Mouse (Mus musculus) intestine, embryonic 16.5 days (tissue): ENCODE results near the gene Hrh1. TPM values are rescaled to one million over a fixed set of nuclear protein-coding genes. Genes with fewer than 3 reads are reported as not detected.

ENCODE experiments used
- ATAC-seq: fragments of 200-750 bp; cut with Nextera tagmentation; 2 replicates; pipeline ENCODE4 v1.8.0; 2017; ENCODE audit warnings: moderate TSS enrichment, moderate library complexity
- H3K27ac ChIP-seq: fragments of 300-500 bp; sonication (generic); 2 replicates; pipeline ENCODE4 v1.5.1; 2014; ENCODE audit warnings: mild to moderate bottlenecking, low read length
- H3K27me3 ChIP-seq: fragments of 300-500 bp; sonication (generic); replicated peaks from 2 replicates; pipeline ENCODE4 v1.6.1; 2014; ENCODE audit warnings: low read length, control low read depth, mixed read lengths; ENCODE audit not compliant: control insufficient read depth, insufficient read depth
- H3K36me3 ChIP-seq: fragments of 300-500 bp; sonication (generic); 2 replicates; pipeline ENCODE4 v1.6.1; 2014; ENCODE audit warnings: low read length, control low read depth; ENCODE audit not compliant: control insufficient read depth, insufficient read depth
- H3K4me1 ChIP-seq: fragments of 300-500 bp; sonication (generic); 2 replicates; pipeline ENCODE4 v1.6.1; 2014; ENCODE audit warnings: low read length, control low read depth, mixed read lengths; ENCODE audit not compliant: control insufficient read depth, insufficient read depth
- H3K4me2 ChIP-seq: fragments of 300-500 bp; sonication (generic); 2 replicates; pipeline ENCODE4 v1.6.1; 2014; ENCODE audit warnings: low read depth, low read length, control low read depth
- H3K4me3 ChIP-seq: fragments of 300-500 bp; sonication (generic); 2 replicates; pipeline ENCODE4 v1.5.1; 2014; ENCODE audit warnings: mild to moderate bottlenecking, low read length
- H3K9ac ChIP-seq: fragments of 300-500 bp; sonication (generic); 2 replicates; pipeline ENCODE4 v1.6.1; 2014; ENCODE audit warnings: low read depth, low read length
- H3K9me3 ChIP-seq: fragments of 300-500 bp; sonication (generic); 2 replicates; pipeline ENCODE4 v1.6.1; 2016; ENCODE audit warnings: low read length, control low read depth; ENCODE audit not compliant: control insufficient read depth
- WGBS: fragments of 180-500 bp; shearing (Covaris S2); extraction: QIAGEN DNeasy Blood & Tissue Kit; methylation state at CpG from one replicate; pipeline ENCODE4 v1.1.7; 2014; 5-methylcytosine and 5-hydroxymethylcytosine counted together
- polyA plus RNA-seq: library from polyadenylated mRNA; unstranded; fragments of >200 nt; fragmentation: Nextera tagmentation; extraction: Ambion mirVana; gene quantifications from 2 replicates; pipeline ENCODE4 v1.2.1, GENCODE M21; 2015

The Hrh1 gene
- polyA plus RNA-seq, 1 experiment from 2014 or later, result 1.1 TPM

DNA sequence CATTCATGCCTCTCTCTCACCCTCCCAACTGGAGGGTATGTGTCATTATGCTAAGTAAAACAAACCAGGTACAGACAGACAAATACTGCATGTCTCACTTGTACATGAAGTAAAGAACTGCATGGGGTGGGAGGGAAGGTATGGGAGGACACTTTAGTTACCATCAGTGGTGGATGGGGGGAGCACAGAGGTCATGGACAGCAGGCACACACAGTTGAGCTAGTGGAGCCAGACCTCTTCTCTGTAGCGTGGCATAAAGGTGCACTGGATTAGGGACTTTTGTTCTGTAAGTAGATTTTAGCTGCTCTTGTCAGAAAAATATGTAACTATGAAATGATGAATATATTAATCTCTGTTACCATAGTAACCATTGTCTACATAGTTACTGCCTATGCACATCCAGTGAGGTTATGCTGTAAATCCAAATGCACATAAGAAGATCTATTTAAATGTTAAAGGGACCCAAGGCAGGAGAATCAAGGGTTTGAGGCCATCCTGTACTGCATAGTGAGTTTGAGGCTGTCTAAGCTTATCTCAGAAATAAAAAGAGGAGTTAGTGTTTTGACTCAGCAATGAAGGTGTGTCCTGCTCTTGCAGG is 46.6 kb downstream of the Hrh1 start:
- Histone ChIP-seq H3K4me3 (no peak overlapping the region), H3K27me3 (no peaks in the 10 kb centered on the region), H3K4me1 (no peaks in the 10 kb centered on the region), H3K9ac (no peak overlapping the region), H3K36me3 (no peaks in the 10 kb centered on the region), H3K4me2 (no peak overlapping the region), H3K27ac (no peak overlapping the region), H3K9me3 (0 out of 2 replicates have a peak, but pooled peaks cover 6% of the 10 kb centered on the region)
- ATAC-seq, result no peak
- WGBS, result 69% methylated on average over 1 of the region's 1 CpGs

- no peak for ATAC-seq
- 65% methylated on average over 3 of the region's 3 CpGs for WGBS
- Histone ChIP-seq H3K27ac (no peak overlapping the region), H3K9me3 (0 out of 2 replicates have a peak, but pooled peaks cover under 1% of the 10 kb centered on the region), H3K9ac (no peak overlapping the region), H3K4me1 (no peaks in the 10 kb centered on the region), H3K27me3 (no peaks in the 10 kb centered on the region), H3K4me2 (no peak overlapping the region), H3K4me3 (no peak overlapping the region), H3K36me3 (no peaks in the 10 kb centered on the region)
Observed at GRCm38 (mm10) chr6:114444976-114445375, 47.2 kb downstream of the Hrh1 start.

GRCm38 (mm10) chr6:114448888-114449287 is 51.2 kb downstream of the Hrh1 start:
- Histone ChIP-seq H3K27me3 (no peaks in the 10 kb centered on the region), H3K36me3 (no peaks in the 10 kb centered on the region), H3K9me3 (no peaks in the 10 kb centered on the region), H3K9ac (no peak overlapping the region), H3K4me3 (no peak overlapping the region), H3K4me2 (no peak overlapping the region), H3K27ac (no peak overlapping the region), H3K4me1 (peaks cover 4% of the 10 kb centered on the region; the same call in 1 of the 2 replicates)
- 65% methylated on average over 9 of the region's 9 CpGs for WGBS
- ATAC-seq, result no peak

DNA sequence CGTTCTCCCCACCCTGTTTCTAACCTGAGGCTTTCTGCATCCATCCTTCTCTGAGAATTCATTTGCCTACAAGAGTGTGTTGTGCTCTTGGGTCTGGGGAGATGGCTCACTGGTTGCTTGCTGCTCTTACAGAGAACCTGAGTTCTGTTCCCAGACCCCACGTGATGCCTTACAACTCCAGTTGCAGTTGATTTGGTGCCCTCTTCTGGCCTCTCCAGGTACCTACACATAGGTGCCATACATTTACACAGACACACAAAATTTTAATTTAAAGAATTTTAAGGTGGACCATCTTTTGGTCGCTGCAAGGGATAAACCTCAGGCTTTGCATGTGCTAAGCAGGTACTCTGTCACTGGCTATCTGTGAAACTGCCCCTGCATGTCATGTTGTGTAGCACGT is 57.5 kb downstream of the Hrh1 start:
- H3K4me3 ChIP-seq, result no peak overlapping the region
- ATAC-seq, result no peak
- H3K4me2 ChIP-seq, result no peak overlapping the region
- 93% methylated on average over 4 of the region's 4 CpGs for WGBS
- H3K36me3 ChIP-seq, result no peaks in the 10 kb centered on the region
- no peaks in the 10 kb centered on the region for H3K27me3 ChIP-seq
- no peak overlapping the region for H3K27ac ChIP-seq
- H3K4me1 ChIP-seq, result peaks cover 8% of the 10 kb centered on the region
- H3K9me3 ChIP-seq, result no peaks in the 10 kb centered on the region
- no peak overlapping the region for H3K9ac ChIP-seq

DNA sequence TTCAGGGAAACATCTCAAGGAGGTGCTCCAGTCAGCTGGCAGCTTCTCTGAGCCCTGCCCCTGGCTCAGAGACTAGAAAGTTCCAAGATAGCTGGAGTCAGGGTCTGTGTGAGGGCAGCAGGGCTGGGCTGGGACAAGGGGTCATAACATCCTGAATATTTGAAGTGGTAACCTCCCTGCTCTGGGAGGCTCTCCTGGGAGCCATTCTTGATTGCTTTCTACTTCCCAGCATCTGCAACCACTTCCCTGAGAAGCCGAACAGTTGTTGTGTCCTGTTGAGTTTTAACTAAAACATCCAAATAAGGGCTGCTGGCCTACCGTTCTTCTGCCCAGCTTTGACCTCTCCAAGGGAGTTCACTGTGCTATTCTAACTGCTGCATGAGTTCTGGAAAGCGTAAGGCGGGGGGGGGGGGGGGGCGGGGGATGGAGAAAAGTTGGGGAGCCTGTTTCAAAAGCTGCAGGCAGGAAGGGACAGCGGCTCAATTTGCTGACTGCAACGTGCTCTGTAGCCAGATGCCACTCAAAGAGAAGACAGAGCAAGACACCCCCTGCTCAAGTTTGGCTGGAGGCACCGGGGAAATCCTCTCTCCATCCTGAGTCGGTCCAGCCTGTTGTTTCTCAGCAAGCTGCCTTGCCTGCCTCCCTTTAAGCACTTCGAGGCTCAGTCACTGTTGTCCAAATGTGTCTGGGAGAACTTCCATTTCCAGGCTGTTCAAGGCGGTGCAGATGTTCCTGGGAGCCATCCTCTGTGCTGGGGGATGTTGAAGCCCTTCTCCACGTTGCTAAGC is 58.7 kb downstream of the Hrh1 start:
- WGBS, result 43% methylated on average over 11 of the region's 12 CpGs
- Histone ChIP-seq H3K4me1 (peaks cover 4% of the 10 kb centered on the region), H3K4me3 (no peak overlapping the region), H3K27me3 (no peaks in the 10 kb centered on the region), H3K9me3 (0 out of 2 replicates have a peak, but pooled peaks cover 5% of the 10 kb centered on the region), H3K9ac (peak overlapping the region; percentile 7; the same call in 1 of the 2 replicates), H3K4me2 (no peak overlapping the region), H3K27ac (no peak overlapping the region), H3K36me3 (no peaks in the 10 kb centered on the region)
- ATAC-seq, result no peak

DNA sequence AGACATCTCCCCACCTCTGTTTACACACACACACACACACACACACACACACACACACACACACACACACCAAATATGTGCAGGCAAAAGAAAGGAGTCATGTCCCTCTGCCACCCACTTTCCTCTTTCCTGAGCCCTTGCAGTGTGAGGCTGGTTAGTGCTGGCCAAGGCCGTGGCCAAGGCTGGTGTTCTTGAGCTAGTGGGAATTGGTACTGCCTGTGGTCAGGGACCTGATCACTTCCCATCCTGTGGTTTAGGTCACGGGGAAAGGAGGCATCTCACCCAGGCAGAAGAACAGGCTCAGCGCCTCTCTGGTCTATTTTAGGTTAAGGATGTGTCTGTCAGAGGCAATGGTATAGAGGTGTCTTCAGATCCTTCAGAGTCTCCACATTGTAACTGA is 59.6 kb downstream of the Hrh1 start:
- no peak overlapping the region for H3K9ac ChIP-seq
- H3K27ac ChIP-seq, result no peak overlapping the region
- peaks cover 4% of the 10 kb centered on the region for H3K4me1 ChIP-seq
- no peaks in the 10 kb centered on the region for H3K27me3 ChIP-seq
- 85% methylated on average over 3 of the region's 3 CpGs for WGBS
- no peak overlapping the region for H3K4me2 ChIP-seq
- ATAC-seq, result no peak
- no peaks in the 10 kb centered on the region for H3K36me3 ChIP-seq
- H3K4me3 ChIP-seq, result no peak overlapping the region
- H3K9me3 ChIP-seq, result 0 out of 2 replicates have a peak, but pooled peaks cover 5% of the 10 kb centered on the region

- peaks cover 4% of the 10 kb centered on the region for H3K4me1 ChIP-seq
- ATAC-seq, result peak; percentile 64
- H3K4me3 ChIP-seq, result no peak overlapping the region
- no peaks in the 10 kb centered on the region for H3K36me3 ChIP-seq
- no peak overlapping the region for H3K27ac ChIP-seq
- 0 out of 2 replicates have a peak, but pooled peaks cover 5% of the 10 kb centered on the region for H3K9me3 ChIP-seq
- no peaks in the 10 kb centered on the region for H3K27me3 ChIP-seq
- H3K4me2 ChIP-seq, result no peak overlapping the region
- no peak overlapping the region for H3K9ac ChIP-seq
- WGBS, result 81% methylated on average over 5 of the region's 5 CpGs
Observed at GRCm38 (mm10) chr6:114458191-114458590, 60.5 kb downstream of the Hrh1 start.

- no peak overlapping the region for H3K9ac ChIP-seq
- 0 out of 2 replicates have a peak, but pooled peaks cover 5% of the 10 kb centered on the region for H3K9me3 ChIP-seq
- H3K4me1 ChIP-seq, result peaks cover 4% of the 10 kb centered on the region
- ATAC-seq, result no peak
- H3K27ac ChIP-seq, result no peak overlapping the region
- no peak overlapping the region for H3K4me2 ChIP-seq
- H3K36me3 ChIP-seq, result no peaks in the 10 kb centered on the region
- no peak overlapping the region for H3K4me3 ChIP-seq
- 67% methylated on average over 2 of the region's 2 CpGs for WGBS
- no peaks in the 10 kb centered on the region for H3K27me3 ChIP-seq
Observed at GRCm38 (mm10) chr6:114459969-114460368, 62.2 kb downstream of the Hrh1 start.

GRCm38 (mm10) chr6:114461536-114461935 is 63.8 kb downstream of the Hrh1 start:
- Histone ChIP-seq H3K4me2 (no peak overlapping the region), H3K9me3 (0 out of 2 replicates have a peak, but pooled peaks cover 5% of the 10 kb centered on the region)
- ATAC-seq, result no peak

More at GRCm38 (mm10) chr6:114461536-114461935, 63.8 kb downstream of the Hrh1 start:
- H3K9ac ChIP-seq, result no peak overlapping the region
- H3K4me3 ChIP-seq, result no peak overlapping the region
- H3K27me3 ChIP-seq, result no peaks in the 10 kb centered on the region
- no peak overlapping the region for H3K27ac ChIP-seq
- H3K36me3 ChIP-seq, result no peaks in the 10 kb centered on the region
- peaks cover 4% of the 10 kb centered on the region for H3K4me1 ChIP-seq
